Mouse (Mus musculus): ENCODE measurements around the gene Nt5c3. TPM values are rescaled to one million over a fixed set of nuclear protein-coding genes. Genes with fewer than 3 reads are reported as not detected.

The Nt5c3 gene
- polyA plus RNA-seq, 1 experiment from 2014 or later = 65.9 TPM

DNA sequence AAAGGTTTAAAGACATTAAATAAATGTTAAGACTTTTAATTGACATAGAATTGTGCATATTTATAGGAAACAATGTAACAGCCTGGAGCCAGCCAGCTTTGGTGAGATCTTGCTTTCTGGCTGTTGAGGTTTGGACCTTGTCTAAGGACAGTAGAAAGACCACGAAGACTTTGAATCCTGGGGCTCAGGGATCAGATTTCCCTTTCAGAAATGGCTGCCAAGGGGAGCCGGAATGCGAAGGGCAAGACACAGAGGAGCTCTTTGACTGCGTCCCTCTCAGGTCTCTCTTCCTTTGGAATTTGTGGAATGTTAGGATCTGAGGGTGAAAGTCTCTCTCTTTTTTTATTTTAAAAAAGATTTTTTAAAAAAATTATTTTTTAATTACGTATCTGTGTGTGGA lies 89.0 kb downstream of the Nt5c3 start:
- Histone ChIP-seq H3K4me1 (peaks cover 17% of the 10 kb centered on the region), H3K9me3 (no peaks in the 10 kb centered on the region), H3K36me3 (peaks cover 38% of the 10 kb centered on the region), H3K9ac (no peak overlapping the region), H3K4me2 (no peak overlapping the region), H3K4me3 (no peak overlapping the region), H3K27ac (replicated peaks) (no peak overlapping the region), H3K27me3 (replicated peaks) (no peaks in the 10 kb centered on the region)
- 67% methylated on average over 5 of the region's 5 CpGs for WGBS
- no peak for ATAC-seq (ENCODE audit: extremely low read depth, insufficient number of reproducible peaks, low FRiP score, low TSS enrichment)

DNA sequence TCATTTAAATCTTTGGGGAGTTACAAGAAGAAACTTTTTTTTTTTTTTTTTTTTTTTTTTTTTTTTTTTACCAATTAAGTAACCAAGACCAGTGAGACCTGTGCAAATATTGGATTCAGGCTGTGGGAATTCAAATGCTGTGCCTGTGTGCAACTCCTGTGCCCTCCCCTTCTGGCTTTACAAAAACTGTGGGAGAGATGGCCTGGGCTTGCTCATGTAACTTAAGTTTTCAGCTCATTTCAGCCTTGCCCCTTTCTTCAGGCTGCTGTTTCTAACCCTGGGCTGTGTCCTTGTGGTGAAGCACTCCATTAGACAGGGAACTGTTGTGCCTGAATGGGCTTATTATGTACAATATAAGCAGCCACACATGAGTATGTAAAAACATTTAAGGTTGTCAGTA lies 90.9 kb downstream of the Nt5c3 start:
- Histone ChIP-seq H3K4me3 (peak overlapping the region; percentile 83), H3K27ac (replicated peaks) (0 out of 2 replicates have a peak overlapping the region, but pooled peaks have one; percentile 28), H3K36me3 (peaks cover 28% of the 10 kb centered on the region), H3K9me3 (no peaks in the 10 kb centered on the region), H3K9ac (peak overlapping the region; percentile 92), H3K4me2 (peak overlapping the region; percentile 80), H3K4me1 (peaks cover 17% of the 10 kb centered on the region), H3K27me3 (replicated peaks) (no peaks in the 10 kb centered on the region)
- no peak for ATAC-seq (ENCODE audit: extremely low read depth, insufficient number of reproducible peaks, low FRiP score, low TSS enrichment)

DNA sequence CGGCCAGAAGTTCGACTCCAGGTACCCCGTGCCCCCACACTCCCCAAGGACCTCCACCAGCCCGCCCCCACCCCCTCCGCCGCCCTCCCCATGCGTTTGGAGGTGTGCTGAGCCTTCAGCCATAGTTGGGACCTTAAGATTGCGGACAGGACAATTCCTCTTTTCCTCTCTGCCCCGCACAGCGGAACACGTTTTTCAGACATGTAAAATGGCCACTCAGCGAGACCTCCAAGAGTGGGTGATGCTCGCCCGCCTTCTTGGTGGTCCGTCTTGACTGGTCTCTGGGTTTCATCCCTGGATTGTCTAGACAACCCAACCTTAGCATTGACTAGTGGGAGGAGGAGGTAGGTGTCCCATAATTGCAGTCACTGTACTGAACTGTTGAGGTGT lies 91.3 kb downstream of the Nt5c3 start:
- Histone ChIP-seq H3K4me2 (peak overlapping the region; percentile 80), H3K4me1 (peaks cover 17% of the 10 kb centered on the region), H3K27me3 (replicated peaks) (no peaks in the 10 kb centered on the region), H3K4me3 (peak overlapping the region; percentile 83), H3K27ac (replicated peaks) (peak overlapping the region; percentile 90), H3K36me3 (peaks cover 24% of the 10 kb centered on the region), H3K9me3 (no peaks in the 10 kb centered on the region), H3K9ac (peak overlapping the region; percentile 92)
- no peak for ATAC-seq (ENCODE audit: extremely low read depth, insufficient number of reproducible peaks, low FRiP score, low TSS enrichment)
- WGBS = 2% methylated on average over 15 of the region's 15 CpGs

Other genes with a start within 250 kb of the Nt5c3 start
- 70.2 and 74.5 TPM in 2 replicates for gene Lsm5, start 219.2 kb downstream of the Nt5c3 start, polyA plus RNA-seq (2015; fragmentation: Nextera tagmentation; extraction: Ambion mirVana)
- gene Avl9, start 209.0 kb downstream of the Nt5c3 start, polyA plus RNA-seq (2015; fragmentation: Nextera tagmentation; extraction: Ambion mirVana) = 5.8 TPM in 2 replicates
- 28.5 and 29.5 TPM in 2 replicates for gene Kbtbd2, start 126.1 kb downstream of the Nt5c3 start, polyA plus RNA-seq (2015; fragmentation: Nextera tagmentation; extraction: Ambion mirVana)
- 131 and 139 TPM in 2 replicates for gene Fkbp9, start 91.9 kb downstream of the Nt5c3 start, polyA plus RNA-seq (2015; fragmentation: Nextera tagmentation; extraction: Ambion mirVana)
- gene Vmn1r4, start 83 bp upstream of the Nt5c3 start, polyA plus RNA-seq (2015; fragmentation: Nextera tagmentation; extraction: Ambion mirVana) = 0.06 and 0.09 TPM in 2 replicates
- gene Vmn1r5, start 46.3 kb upstream of the Nt5c3 start, polyA plus RNA-seq (2015; fragmentation: Nextera tagmentation; extraction: Ambion mirVana) = not detected in 2 replicates
- not detected in 2 replicates for gene Vmn1r6, start 73.3 kb upstream of the Nt5c3 start, polyA plus RNA-seq (2015; fragmentation: Nextera tagmentation; extraction: Ambion mirVana)
- gene Vmn1r7, start 101.4 kb upstream of the Nt5c3 start, polyA plus RNA-seq (2015; fragmentation: Nextera tagmentation; extraction: Ambion mirVana) = not detected in 2 replicates
- not detected in 2 replicates for gene Vmn1r8, start 108.4 kb upstream of the Nt5c3 start, polyA plus RNA-seq (2015; fragmentation: Nextera tagmentation; extraction: Ambion mirVana)
- gene Vmn1r9, start 142.9 kb upstream of the Nt5c3 start, polyA plus RNA-seq (2015; fragmentation: Nextera tagmentation; extraction: Ambion mirVana) = not detected in 2 replicates
- gene Vmn1r10, start 185.5 kb upstream of the Nt5c3 start, polyA plus RNA-seq (2015; fragmentation: Nextera tagmentation; extraction: Ambion mirVana) = not detected in 2 replicates
- gene Vmn1r11, start 209.5 kb upstream of the Nt5c3 start, polyA plus RNA-seq (2015; fragmentation: Nextera tagmentation; extraction: Ambion mirVana) = not detected in 2 replicates
- gene Vmn1r12, start 233.0 kb upstream of the Nt5c3 start, polyA plus RNA-seq (2015; fragmentation: Nextera tagmentation; extraction: Ambion mirVana) = not detected in 2 replicates

All from heart, embryonic 13.5 days (tissue).